Mouse (Mus musculus) fat pad, adult 2 months (tissue): Measurements from ENCODE around the gene Gm49510.
"Not testable (repeated sequence)": the region's sequence is repeated elsewhere in the genome, so short reads cannot be mapped to it uniquely, and the experiment has no call there.

Experiments used
- DNase-seq: peaks from one replicate; pipeline ENCODE4 v3.0.0-alpha.2; 2011; ENCODE audit warnings: low read depth, low spot score; ENCODE audit errors: extremely low read depth

The Gm49510 gene

DNA sequence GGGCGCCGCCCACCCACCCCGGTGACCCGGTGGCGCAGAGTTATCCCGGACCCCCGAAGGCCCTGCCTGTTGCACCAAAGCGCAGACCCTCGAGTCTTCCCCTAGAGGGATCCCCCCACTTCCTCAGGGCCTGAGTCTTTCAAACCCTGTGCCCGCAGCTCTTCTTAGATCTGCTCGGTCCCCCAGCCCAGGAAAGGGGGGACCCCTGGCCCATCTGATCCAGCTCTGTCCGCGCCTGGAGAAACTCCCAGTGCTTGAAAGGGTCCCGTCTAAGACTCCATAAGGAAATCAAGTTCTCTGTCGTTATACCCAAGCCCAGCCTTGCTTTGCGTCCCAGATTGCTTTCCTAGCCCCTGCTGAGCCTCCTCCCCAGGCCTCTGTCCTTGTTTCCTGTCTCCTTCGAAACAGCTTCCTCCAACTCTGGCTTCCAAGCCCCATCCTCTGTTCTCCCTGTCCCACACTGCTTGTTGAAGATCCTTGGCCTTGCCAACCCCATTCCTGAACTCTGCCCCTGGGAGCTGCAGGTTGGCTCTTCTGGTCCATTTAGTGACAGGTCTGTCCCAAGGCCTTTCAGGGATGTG, 21.6 kb upstream of the Gm49510 start:
- DNase-seq = no peak

DNA sequence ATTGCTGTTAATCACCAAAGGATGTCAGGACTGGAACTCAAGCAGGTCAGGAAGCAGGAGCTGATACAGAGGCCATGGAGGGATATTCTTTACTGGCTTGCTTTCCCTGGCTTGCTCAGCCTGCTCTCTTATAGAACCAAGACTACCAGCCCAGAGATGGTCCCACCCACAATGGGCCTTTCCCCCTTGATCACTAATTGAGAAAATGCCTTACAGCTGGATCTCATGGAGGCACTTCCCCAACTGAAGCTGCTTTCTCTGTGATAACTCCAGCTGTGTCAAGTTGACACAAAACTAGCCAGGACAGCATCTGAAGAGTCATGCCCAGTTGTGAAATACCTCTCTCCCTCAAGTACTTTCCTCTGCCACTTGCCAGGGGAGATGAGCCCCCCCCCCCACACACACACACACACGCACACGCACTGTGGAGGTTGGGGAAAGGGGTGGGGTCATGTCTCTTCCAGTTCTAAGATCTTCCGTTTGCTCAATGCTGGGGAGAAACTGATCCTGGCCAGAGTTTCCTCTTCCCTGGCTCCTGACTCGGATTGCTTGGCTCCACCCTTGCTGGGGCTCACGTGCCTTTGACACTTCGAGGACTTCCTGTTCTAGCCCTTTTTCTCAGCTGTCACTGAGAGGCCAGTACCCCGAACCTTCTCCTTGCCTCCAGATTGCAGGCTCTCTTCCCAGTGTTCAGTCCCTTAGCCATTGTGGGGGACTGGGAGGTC, 20.5 kb upstream of the Gm49510 start:
- DNase-seq = not testable (repeated sequence)

DNA sequence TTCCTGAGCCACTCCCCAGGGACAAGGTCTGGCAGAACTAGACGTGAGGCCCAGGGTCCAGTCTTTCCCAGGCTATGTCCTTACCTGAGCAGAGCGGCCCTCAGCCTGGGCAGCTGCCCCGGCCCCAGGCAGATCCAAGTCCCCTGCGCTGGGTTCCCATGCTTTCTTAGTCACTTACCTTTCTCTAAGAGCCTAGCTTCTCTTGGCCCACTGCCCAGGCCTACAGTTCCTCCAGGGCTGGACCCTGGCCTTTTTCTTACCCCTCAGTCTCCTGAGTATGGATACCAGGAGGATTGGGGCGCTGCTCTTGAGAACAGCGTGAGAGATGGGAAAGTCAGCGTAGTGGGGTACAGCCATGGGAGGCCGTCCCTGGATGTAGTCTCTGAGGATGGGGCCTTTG, 19.0 kb upstream of the Gm49510 start:
- DNase-seq = no peak

DNA sequence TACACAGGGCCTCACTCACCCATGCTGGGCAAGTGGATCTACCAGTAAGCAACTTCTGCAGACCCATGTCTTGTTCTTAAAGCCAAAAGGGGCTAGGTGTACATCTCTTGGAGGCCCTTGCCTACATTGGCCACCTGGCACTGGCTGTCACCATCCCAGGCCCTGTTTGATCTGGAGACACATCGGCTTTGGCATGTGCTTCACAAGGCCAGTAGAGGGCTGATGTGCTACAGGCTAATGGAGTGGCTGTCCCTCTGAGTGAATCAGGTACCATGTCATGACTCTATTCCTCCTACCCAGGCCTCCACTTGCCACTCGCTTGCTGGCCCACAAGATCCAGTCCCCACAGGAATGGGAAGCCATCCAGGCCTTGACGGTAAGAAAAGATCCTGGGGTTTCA, 17.6 kb upstream of the Gm49510 start:
- DNase-seq = no peak

DNA sequence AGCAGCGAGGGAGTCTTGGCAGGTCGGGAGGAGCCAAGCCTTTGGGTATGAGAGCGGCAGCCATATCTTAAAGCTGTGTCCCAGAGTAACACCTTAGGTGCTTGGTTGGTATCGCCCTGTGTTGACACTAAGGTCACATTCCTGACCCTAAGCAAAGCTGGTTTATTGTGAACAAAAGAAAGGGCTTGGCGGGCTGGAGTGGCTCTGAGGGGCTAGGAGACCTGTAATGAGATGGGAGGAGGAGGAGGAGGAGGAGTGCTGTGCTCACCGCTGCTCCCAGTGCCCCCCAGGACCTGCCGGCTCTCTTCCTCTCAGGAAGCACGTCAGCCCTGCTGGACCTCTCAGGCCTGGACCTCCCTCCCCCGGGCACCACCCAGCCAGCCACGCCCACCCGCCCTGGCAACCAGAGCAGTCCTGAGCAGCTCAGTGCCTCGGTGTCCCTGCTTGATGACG, 10.0 kb upstream of the Gm49510 start:
- no peak for DNase-seq

DNA sequence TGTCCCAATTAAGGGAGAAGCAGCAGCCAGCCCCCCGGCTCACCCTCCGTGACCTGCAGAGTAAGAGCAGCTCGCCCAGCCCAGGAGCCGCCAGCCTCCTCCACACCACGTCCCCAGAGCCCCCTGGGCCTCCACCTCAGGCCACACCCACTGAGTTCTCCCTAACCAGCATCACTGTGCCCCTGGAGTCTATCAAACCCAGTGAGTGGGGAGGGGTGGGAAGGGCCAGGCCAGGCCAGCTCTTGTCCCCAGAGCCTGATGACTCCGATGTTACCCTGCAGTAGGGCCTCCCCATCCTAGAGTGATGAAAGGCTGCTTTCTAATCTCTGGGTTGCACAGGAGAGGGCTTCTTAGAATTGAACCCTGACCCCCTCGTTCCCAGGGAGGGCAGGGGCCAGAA, 7.0 kb upstream of the Gm49510 start:
- DNase-seq = no peak

DNA sequence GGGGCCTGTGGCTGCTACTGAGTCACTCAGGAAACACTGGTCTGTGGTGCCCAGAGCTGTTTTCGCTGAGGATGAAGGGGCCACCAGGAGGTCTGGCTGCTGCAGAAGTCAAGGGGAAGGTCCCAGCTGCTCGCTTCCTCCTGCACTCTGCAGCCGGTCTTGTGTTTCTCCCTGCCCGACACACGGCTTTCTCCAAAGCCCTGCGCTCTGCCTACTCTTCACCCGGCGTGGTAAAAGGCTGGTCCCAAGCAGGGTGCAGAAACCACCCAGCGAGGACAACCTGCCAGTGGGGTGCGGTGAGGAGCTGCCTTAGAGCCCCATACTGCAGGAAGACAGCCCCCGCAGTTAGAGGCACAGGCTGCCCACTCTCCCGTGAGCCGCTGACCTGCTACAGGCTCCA, 4.7 kb upstream of the Gm49510 start:
- no peak for DNase-seq

DNA sequence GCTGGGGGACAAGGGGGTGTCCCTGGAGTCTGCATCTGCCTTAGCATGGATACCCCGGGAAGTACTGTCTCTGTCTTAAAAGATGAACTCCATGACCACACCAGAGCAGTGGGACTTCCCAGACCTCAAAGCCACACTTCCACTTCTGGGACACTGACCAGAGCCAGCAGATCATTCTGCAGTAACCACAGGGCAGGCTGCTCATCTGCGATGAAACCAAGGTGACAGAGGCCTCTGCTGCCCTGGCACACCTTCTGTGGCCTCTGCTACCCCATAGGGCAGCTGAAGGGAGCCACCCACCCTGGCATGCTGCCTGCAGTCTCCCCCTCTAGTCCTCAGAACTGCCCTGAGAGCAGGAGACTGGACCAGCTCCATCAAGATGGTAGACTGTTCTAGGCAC, 3.7 kb upstream of the Gm49510 start:
- no peak for DNase-seq

DNA sequence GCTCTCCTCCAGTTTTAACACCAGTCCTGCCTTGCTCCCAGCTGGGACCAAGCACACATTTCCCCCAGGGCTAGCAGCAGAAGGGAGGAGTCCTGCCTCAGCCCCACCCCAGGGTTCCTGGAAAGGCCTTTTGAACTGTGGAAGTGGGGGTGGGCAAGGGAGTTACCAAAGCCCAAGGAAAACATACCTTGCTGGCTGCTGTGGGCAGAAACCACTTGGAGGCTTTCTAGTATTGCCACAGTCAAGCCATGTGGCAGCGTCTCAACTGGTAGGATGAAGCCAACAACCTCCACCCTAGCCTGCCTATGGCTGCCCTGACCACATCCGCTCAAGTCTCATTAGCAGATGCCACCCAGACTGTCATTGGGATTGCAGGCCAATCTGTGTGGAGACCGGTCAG, 3.3 kb upstream of the Gm49510 start:
- DNase-seq = peak; percentile 90

DNA sequence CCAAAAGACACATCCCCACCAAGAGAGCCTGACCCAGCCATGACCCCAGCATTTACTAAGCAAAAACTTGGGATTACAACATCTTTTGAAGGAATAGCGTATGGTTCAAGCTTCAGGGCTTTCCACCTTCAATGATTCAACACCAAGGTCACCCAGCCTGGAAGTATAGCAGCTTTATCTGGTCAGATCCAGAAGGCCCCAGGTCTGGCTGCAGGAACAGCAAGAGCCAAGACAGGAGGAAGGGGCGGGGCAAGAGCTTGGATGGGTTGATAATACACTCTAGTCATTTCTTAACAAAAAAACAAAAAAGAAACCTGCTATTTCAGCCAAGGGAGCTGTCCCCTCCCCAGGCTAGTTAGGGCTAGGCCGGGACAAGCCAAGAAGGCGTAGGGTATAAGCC, 2.0 kb upstream of the Gm49510 start:
- no peak for DNase-seq

DNA sequence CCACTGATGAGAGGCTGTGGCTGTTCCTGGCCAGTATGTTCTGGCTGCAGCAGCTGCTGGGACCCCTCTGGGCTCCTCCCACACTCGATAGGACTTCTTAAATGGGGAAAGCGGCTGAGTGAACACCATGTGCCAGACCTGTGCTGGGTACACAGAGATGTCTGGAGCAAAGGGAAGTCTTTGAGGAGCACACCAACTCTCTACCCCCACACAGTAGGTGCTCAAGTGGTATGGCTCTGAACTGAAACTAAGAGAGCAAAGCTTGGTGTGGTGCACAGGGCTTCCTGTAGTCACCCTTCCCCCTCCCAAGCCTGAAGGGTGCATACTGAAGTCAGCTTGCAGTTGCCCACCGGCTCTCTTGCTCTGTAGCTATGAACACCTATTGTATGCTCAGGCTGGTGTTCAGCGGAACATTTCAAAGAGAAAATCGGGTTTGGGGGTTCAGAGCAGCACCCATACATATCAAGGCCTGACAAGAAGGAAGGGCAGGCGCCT, 913 bp upstream of the Gm49510 start:
- no peak for DNase-seq

DNA sequence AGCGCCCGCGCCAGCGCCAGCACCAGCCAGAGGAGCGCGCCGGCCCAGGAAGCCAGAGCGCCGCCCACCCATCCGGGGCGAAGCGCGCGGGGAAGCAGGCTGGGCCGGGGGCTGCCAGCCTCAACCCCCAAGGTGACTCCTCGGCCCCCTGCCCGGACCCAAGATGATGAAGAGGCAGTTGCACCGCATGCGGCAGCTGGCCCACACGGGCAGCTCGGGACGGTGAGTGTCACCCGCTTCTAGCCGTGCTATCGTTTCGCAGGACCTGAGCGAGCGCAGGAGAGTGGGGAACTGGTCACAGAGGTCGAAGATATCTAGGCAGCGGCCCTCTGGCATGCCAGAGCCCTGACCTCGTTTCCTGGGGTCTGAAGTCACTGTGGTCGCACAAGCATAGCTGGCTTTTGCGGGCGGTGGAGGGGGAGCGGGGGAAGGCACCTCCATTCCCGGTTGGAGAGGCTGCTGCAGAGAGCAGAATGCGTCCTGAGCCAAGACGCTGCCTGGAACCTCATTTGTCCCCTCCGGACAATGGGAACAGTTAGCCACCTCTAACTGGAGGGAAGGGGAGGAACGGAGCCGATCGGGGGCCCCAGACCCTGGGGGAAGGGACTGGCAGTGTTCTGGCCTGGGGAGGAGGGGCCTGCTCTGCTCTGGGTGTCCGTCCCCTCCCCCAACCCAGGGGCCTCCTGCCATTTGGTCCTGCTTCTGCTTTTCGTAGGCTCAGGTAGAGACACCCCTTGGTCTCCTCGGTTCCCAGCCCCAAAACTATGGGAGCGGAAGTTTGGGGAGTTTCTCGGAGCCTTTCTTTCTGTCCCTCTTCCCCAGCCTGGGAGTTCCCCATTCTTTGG, 495 bp downstream of the Gm49510 start, which contains the start of gene Sh3bp1:
Gene Sh3bp1, plus strand, starts transcription at position 29 of the 845 bp plus-strand sequence.
- DNase-seq = no peak

DNA sequence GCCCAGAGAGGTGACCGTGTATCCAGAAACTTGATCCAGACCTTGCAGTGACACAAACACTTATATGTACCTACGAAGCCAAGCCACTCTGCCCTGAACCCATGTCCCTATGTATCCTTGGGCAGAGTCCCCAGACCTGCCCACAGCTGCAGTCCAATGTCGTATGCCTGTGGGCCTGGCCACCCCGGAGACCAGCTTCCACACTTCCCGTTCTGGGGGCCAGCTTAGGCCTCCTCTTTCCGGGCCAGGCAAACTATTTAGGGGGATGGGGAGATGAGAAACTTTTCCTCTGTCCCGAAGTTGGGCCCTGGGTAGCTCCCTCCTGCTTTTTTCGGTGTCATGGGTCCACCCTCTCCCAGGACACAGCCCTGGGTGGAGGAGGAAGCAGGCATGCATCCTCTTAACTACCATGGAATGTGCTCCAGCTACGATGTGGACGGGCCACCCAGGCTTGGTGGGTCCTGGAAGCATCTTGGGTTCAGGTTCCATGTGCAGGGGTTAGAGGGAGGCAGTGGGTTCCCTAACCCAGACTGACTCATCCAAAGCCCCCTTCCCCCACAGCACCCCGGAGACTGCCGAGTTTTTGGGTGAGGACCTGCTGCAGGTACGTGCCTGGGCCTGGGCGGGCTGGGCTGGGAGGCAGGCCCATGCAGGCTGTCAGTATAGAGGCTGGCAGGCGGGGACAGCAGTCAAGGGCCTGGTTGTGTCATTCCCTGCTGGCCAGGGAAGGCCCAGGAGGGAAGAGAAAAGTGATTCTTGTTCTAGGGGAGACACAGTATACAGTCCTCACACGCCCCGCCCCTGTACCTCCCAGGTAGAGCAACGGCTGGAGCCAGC, 1.3 kb downstream of the Gm49510 start:
- no peak for DNase-seq

DNA sequence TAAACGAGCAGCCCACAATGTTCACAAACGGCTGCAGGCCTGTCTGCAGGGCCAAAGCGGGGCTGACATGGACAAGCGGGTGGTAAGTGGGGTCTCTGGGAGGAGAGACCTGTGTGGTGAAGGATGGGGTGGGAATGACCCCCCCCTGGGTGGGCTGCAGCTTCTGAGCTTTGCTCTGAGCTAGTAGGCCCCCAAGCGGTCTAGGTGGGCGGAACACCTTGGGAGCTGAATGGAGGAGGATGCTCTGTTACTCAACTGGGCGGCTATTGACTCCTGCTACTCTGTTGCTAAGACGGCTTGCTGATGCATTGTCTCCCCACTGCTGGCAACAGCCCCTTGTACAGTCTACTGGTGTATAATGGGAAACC, 1.9 kb downstream of the Gm49510 start:
- no peak for DNase-seq

DNA sequence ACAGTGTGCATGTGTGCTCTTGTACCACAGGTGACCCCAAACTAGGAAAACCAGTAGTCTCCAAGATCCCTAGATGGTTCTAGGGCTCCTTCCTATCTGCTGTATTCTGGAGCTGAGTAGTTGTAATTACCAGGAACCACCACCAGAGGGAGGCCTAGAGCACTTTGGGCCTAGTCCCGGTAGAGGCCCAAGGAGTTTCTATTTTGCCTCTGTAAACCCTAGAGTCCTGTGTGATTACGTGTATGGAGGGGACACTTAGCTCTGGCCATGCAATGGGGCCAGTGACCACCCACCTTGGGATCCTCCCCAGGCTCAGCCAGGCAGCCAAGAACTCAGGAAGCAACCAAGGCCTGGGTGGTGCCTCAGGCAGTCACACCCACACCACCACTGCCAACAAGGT, 3.8 kb downstream of the Gm49510 start:
- DNase-seq = no peak

DNA sequence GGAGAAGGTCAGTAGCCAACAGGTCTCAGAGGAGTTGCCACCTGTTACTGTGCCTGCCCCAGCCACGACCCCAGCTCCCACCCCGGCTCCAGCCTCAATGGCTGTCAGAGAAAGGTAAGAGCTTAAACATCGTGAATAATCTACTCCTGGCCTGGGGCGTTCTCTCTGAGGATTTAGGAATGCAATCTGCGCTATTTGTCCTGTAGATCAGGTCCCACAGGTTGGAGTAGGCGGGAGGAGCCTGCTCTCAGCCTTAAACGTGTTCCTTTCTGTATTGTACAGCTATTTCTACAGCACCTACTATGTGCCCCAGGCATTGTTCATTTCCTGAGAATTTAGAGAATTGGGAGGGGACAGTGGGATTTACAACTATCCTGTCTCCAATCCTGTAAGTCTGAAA, 8.9 kb downstream of the Gm49510 start:
- peak; percentile 70 for DNase-seq

DNA sequence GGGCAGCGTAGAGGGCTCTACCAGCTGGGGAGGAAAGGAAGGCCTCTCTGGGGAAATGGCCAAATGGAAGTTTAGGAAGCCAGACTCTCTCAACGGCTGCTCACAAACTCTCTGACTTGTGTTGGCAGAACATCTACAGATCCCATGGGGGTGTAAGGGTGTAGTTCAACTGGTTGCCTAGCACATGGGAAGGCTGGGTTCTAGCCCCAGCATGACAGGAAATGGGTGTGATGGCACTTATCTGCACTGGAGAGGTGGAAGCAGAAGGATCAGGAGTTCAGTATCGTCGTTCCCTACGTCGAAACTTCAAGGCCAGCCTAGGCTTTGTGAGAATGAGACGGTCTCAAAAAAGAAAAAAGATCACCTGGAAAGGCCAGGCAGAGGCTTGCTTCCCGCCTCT, 9.5 kb downstream of the Gm49510 start:
- DNase-seq = no peak

DNA sequence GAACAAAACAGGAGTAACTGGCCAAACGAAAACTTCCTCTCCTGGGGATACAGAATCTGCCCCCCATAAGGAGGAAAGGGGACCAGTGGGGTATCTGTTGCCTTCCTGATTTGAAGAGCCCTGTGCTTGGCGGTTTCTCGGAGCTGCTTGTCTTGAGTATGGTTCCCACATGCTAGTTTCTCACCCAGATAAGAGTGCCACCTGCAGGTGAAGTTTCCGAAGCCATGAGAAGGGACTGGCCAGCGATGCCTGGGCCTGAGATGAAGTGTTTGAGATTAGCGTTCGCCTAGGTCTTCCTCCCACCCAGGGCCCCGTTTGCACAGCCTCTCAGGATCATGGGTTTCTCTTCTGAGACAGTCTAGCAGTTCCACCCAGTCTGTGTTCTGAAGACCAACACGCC, 12.6 kb downstream of the Gm49510 start:
- no peak for DNase-seq

DNA sequence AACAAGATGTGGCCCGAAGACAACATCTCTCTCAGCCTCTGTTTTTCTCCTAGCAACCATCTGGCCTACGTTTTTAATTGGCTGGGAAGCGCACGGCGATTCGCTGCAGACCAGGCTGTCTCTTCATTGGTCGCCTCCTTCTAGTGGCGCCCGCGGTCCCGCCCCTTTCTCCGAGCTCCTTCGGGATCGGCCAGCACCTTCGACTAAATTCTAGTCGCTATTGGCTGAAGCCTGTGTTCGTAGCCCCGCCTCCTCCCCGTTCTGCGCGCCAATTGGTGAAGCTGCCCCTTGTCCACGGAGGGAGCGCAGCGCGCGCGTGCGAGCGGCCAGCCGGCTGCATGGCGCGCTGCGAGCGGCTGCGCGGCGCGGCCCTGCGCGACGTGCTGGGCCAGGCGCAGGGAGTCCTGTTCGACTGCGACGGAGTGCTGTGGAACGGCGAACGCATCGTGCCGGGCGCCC, 14.2 kb downstream of the Gm49510 start, which contains the start of gene Pdxp:
Gene Pdxp, plus strand, starts transcription at position 288 of the 459 bp plus-strand sequence.
- DNase-seq = peak; percentile 74

DNA sequence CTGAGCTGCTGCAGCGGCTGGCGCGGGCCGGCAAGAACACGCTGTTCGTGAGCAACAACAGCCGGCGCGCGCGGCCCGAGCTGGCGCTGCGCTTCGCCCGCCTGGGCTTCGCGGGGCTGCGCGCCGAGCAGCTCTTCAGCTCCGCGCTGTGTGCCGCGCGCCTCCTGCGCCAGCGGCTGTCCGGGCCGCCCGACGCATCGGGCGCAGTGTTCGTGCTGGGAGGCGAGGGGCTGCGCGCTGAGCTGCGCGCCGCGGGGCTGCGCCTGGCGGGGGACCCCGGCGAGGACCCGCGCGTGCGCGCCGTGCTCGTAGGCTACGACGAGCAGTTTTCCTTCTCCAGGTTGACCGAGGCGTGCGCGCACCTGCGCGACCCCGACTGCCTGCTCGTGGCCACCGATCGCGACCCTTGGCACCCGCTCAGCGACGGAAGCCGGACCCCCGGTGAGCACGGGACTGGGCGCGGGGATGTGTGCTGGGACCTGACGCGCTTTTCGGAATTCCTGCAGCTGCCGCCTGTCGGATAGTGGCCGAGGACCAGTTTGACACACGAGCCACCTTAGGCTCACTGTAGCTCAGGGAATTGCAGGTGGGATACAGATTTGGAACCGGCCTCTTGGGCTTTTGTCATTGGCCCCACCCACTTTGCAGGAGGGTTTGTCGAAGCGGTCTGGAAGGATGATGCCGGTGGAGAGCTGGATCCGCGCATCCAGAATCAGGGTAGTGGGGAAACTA, 14.8 kb downstream of the Gm49510 start:
- no peak for DNase-seq
